Mouse (Mus musculus): ENCODE data around the gene Ppm1e. TPM values are rescaled to one million over a fixed set of nuclear protein-coding genes. Genes with fewer than 3 reads are reported as not detected.

Ppm1e gene
- polyA plus RNA-seq, 1 experiment from 2014 or later: 1.7 TPM

DNA sequence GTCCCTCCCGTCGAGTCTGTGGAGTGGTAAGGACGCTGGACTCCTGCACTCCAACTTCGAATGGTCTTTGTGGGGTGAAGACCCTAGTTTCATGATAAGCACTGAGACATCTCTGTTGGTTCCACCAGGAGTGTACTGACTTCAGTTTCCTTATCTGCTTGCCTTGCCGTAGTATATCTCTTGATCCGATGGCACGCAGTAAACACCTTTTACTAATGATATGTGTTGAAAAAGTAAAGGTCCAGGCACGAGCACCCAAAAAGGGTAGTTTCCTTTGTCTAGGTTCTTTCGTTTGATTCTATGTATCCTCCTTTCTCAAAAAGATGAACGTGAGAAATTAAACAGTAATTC, 414 bp upstream of the Ppm1e start:
- WGBS (ENCODE audit: insufficient replicate concordance): 6% methylated on average over 10 of the region's 10 CpGs
- Histone ChIP-seq H3K27ac (replicated peaks) (peak overlapping the region; percentile 83), H3K27me3 (peaks cover 49% of the 10 kb centered on the region), H3K9ac (peak overlapping the region; percentile 87), H3K4me2 (peak overlapping the region; percentile 94), H3K9me3 (replicated peaks) (no peaks in the 10 kb centered on the region), H3K4me1 (replicated peaks) (peaks cover 26% of the 10 kb centered on the region), H3K4me3 (replicated peaks) (peak overlapping the region; percentile 84), H3K36me3 (replicated peaks) (no peaks in the 10 kb centered on the region)
- no peak for ATAC-seq (ENCODE audit: insufficient read depth)

DNA sequence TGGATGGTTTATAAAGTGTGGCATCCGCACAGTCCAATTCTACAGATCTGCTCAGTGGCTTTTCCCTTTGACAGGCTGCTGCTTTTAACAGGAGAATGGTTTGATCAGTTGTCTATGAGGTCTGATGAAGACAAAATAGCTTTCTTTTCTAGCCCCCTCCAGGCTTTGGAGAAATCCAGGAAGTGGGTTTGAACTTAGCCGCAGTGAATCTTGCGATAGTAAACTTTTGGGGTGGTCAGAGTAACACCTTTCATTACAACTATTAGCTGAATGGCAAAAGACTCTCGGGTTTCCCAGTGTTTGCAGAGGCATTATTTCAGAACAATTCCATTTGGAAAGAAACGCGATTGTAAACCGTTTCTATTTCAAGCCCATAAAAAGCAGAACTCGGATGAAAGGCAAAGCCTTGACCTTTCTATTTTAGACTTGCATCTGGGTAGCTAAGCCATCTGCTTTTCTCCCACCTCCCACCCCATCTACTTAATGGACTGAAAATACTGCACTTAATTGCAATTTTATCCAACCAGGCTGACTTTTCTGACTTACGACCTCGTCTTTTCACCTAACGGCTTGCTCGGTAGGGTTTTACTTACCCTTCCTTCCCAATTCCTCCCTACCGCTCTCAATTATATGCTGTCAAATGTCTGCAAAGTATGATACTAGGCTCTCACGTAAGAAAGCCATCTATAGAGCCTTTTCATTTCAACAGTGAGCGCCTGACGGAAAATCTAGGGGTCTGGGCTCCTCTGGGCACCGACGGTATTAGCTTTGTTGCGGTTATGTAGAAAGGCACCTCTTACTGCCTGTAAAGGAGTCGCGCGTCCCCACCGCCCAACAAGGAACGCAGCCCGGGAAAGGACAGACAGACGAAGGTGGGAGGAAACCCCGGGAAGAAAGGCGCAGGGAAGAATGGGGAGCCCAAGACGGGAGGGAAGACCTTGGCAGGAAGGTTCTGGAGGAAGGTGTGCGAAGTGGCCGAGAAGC, 1.2 kb downstream of the Ppm1e start:
- Histone ChIP-seq H3K27me3 (peaks cover 52% of the 10 kb centered on the region), H3K4me3 (replicated peaks) (peak overlapping the region; percentile 84), H3K4me2 (peak overlapping the region; percentile 94), H3K9me3 (replicated peaks) (no peaks in the 10 kb centered on the region), H3K9ac (peak overlapping the region; percentile 87), H3K36me3 (replicated peaks) (no peaks in the 10 kb centered on the region), H3K4me1 (replicated peaks) (peaks cover 26% of the 10 kb centered on the region), H3K27ac (replicated peaks) (peak overlapping the region; percentile 83)
- WGBS (ENCODE audit: insufficient replicate concordance): 4% methylated on average over 31 of the region's 31 CpGs
- ATAC-seq (ENCODE audit: insufficient read depth): 0 out of 2 replicates have a peak, but pooled peaks have one; percentile 22

DNA sequence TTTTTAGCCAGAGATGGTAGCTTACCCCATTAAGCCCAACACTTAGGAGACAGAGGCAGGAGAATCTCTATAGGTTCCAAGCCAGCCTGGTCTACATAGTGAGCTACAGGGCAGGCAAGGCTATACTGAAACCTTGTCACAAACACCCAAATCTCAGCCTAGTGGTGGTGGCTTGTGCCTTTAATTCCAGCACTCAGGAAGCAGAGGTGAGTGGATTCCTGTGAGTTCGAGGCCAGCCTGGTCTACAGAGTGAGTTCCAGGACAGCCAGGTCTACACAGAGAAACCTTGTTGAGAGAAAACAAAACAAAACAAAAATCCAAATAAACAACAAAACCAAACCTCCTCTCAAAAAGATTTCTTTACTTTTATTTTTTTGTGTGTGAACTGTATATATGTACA, 4.0 kb downstream of the Ppm1e start:
- 72% methylated on average over 1 of the region's 1 CpGs for WGBS (ENCODE audit: insufficient replicate concordance)
- H3K9ac ChIP-seq: no peak overlapping the region
- no peaks in the 10 kb centered on the region for H3K9me3 ChIP-seq (replicated peaks)
- no peak overlapping the region for H3K4me3 ChIP-seq (replicated peaks)
- no peak for ATAC-seq (ENCODE audit: insufficient read depth)
- no peak overlapping the region for H3K27ac ChIP-seq (replicated peaks)
- H3K27me3 ChIP-seq: peaks cover 31% of the 10 kb centered on the region
- H3K4me1 ChIP-seq (replicated peaks): peaks cover 24% of the 10 kb centered on the region
- no peaks in the 10 kb centered on the region for H3K36me3 ChIP-seq (replicated peaks)
- H3K4me2 ChIP-seq: no peak overlapping the region

DNA sequence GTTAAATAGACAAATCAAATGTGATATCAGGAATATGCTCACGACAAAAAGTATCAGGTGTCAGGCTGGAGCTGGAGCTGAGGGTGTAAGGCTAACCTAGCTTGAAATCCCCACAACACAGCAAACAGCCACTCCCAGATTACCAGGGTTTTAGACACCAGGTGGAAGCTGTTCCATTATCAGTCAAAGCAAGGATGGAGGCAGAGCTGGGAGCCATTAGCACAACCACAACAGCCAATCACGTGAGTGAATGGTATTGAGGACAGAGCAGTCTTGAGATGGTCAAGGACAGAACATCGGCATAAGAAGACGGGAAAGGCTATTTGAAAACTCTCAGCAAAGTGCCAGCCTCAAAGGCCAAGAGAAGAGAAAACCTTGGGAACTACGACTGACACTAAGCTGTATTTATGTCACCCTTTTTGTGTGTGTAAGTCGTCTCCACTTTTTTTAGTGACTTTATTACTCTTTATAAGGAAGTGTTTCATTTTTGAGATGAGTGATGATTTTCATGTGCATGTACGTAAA, 5.1 kb downstream of the Ppm1e start:
- Histone ChIP-seq H3K27me3 (peaks cover 19% of the 10 kb centered on the region), H3K4me3 (replicated peaks) (no peak overlapping the region), H3K9ac (no peak overlapping the region), H3K27ac (replicated peaks) (no peak overlapping the region), H3K9me3 (replicated peaks) (no peaks in the 10 kb centered on the region), H3K36me3 (replicated peaks) (no peaks in the 10 kb centered on the region), H3K4me1 (replicated peaks) (peaks cover 14% of the 10 kb centered on the region), H3K4me2 (no peak overlapping the region)
- ATAC-seq (ENCODE audit: insufficient read depth): no peak
- 75% methylated on average over 7 of the region's 7 CpGs for WGBS (ENCODE audit: insufficient replicate concordance)

DNA sequence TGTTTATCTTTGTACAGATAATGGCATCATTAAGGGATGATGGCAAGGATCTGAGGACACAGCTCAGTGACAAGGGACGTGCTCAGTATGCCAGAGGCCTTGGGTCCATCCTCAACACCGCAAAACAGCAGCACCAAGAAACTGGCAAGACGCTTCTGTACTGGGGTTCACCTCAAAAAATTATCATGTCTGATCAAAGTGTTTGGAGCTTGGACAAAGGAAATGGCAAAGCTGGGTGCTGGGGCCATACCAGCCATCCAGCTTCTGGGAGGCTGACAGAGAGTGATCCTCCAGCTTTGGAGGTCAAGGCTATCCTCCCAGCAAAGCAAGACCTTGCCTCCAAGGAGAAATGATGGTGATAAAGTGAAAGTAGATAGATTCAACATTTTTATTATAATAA, 32.4 kb downstream of the Ppm1e start:
- 63% methylated on average over 3 of the region's 3 CpGs for WGBS (ENCODE audit: insufficient replicate concordance)
- Histone ChIP-seq H3K4me1 (replicated peaks) (no peaks in the 10 kb centered on the region; the same call in 1 of the 2 replicates), H3K9ac (no peak overlapping the region), H3K4me2 (no peak overlapping the region), H3K27ac (replicated peaks) (no peak overlapping the region), H3K36me3 (replicated peaks) (no peaks in the 10 kb centered on the region), H3K4me3 (replicated peaks) (no peak overlapping the region), H3K9me3 (replicated peaks) (no peaks in the 10 kb centered on the region), H3K27me3 (no peaks in the 10 kb centered on the region)
- no peak for ATAC-seq (ENCODE audit: insufficient read depth)

DNA sequence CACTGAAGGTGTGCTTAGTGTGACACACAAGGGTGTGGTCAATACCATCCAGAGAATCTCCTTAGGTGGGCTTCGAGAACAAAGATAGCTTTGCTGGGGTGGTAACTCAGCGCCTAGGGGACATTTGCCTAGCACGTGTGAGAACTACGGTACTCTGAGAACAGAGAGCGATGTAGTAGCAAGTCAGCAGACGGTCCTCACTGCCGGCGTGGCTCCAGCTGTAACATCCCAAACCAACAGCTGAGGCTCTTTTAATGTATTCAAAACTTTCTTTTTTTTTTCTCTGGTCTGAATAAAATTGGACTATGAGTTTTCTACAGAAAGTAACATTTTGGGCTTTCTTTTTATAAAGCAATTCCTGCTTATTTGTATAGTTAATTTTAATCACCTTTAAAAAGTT, 36.3 kb downstream of the Ppm1e start:
- Histone ChIP-seq H3K27ac (replicated peaks) (no peak overlapping the region), H3K4me1 (replicated peaks) (no peaks in the 10 kb centered on the region; the same call in 1 of the 2 replicates), H3K4me3 (replicated peaks) (no peak overlapping the region), H3K9ac (no peak overlapping the region), H3K27me3 (no peaks in the 10 kb centered on the region), H3K9me3 (replicated peaks) (no peaks in the 10 kb centered on the region), H3K36me3 (replicated peaks) (no peaks in the 10 kb centered on the region), H3K4me2 (no peak overlapping the region)
- no peak for ATAC-seq (ENCODE audit: insufficient read depth)
- 64% methylated on average over 8 of the region's 8 CpGs for WGBS (ENCODE audit: insufficient replicate concordance)

DNA sequence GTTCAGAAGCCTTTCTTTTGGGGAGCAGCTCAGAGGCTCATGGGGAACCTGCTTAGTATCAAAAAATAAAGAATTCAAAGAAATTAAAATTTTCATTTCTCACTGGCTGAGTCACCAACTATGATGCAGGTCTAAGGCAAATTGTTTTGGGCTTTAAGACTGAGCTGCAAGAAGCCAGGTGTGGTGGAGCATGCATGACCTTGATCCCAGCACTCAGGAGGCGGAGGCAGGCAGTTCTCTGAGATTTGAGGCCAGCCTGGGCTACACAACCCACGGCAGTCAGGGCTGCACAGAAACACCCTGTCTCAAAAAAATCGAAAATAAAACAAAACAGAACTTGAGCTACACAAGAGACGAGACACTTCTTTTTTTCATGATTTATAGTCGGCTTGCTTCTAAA, 38.8 kb downstream of the Ppm1e start:
- H3K4me3 ChIP-seq (replicated peaks): no peak overlapping the region
- H3K36me3 ChIP-seq (replicated peaks): no peaks in the 10 kb centered on the region
- no peaks in the 10 kb centered on the region; the same call in 1 of the 2 replicates for H3K4me1 ChIP-seq (replicated peaks)
- no peak overlapping the region for H3K4me2 ChIP-seq
- H3K27ac ChIP-seq (replicated peaks): no peak overlapping the region
- H3K9ac ChIP-seq: no peak overlapping the region
- no peak for ATAC-seq (ENCODE audit: insufficient read depth)
- H3K9me3 ChIP-seq (replicated peaks): no peaks in the 10 kb centered on the region
- H3K27me3 ChIP-seq: no peaks in the 10 kb centered on the region
- 39% methylated on average over 5 of the region's 5 CpGs for WGBS (ENCODE audit: insufficient replicate concordance)

DNA sequence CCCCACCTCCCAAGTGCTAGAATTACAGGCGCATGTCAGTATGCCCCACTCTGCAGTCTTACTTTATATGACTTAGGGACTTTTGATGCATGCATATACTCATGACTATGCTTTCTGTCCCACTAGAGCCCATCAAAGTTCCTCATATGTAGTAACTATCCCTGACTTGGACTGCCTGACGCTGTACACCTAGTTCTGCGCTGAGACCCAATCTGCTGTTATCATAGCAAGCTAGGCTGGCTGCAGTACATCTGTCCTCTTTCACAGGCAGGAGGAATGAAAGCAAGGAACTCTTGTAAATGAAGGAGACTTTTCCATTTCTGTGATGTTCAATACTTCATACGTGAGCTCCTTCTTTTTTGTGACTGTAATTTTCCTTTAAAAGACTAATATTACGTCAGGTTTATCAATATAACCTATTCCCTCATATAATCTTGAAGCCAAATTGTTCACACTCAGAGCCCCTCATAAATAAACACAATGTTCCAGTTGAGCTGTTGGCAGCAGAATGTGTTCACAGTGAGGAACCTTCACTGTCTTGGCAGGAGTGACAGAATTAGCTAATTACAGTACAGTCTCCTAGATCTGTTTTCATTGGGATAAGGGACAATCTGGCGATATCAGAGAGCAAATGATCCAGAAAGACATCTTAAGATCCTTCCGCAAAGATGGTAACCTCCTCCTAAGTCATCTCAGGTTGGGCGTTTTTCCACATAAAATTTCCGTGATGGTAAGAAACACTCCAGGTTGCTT, 39.7 kb downstream of the Ppm1e start:
- WGBS (ENCODE audit: insufficient replicate concordance): 78% methylated on average over 9 of the region's 9 CpGs
- ATAC-seq (ENCODE audit: insufficient read depth): no peak
- H3K4me3 ChIP-seq (replicated peaks): no peak overlapping the region

DNA sequence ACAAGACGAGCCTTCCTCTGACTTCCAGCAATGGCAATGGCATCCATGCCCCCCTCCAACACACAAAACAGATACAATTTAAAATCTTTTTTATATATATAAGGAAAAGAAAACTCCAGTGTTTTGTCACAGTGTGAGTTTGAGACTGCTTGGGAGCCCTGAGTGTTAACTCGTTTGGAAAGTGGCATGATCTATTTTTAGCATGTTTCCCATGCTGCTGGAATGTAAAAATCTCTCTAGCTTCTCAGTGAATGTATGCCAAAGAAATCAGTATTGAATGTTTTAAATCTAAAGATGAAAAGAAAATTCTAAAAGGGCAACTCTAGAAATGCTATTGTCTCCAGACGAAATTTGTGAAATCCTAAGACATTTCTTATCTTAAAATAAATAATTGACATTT, 45.3 kb downstream of the Ppm1e start:
- WGBS (ENCODE audit: insufficient replicate concordance): 40% methylated on average over 3 of the region's 3 CpGs
- H3K9me3 ChIP-seq (replicated peaks): no peaks in the 10 kb centered on the region

More for the DNA sequence above, 39.7 kb downstream of the Ppm1e start:
- no peak overlapping the region for H3K4me2 ChIP-seq
- no peaks in the 10 kb centered on the region for H3K27me3 ChIP-seq
- H3K27ac ChIP-seq (replicated peaks): no peak overlapping the region
- H3K4me1 ChIP-seq (replicated peaks): no peaks in the 10 kb centered on the region
- H3K9ac ChIP-seq: no peak overlapping the region
- no peaks in the 10 kb centered on the region for H3K9me3 ChIP-seq (replicated peaks)
- no peaks in the 10 kb centered on the region for H3K36me3 ChIP-seq (replicated peaks)

DNA sequence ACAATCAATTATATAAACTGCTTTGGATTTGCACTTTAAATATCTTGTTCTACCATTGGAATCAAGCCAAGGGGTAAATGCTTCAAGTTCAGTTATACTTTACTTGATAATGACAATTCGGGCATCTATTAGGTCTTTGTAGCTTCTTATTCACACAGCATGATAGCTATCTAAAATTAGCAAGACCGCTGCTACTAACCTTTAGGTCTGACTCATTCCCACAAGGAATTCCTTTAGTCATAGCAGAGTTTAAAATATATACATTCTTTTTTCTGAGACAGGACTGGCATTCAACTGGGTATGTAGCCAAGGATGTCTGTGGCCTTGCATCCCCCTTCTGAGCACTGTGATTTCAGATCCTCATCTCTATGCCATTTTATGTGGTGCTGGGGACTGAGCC, 48.5 kb downstream of the Ppm1e start:
- Histone ChIP-seq H3K4me3 (replicated peaks) (no peak overlapping the region), H3K27ac (replicated peaks) (no peak overlapping the region), H3K4me2 (no peak overlapping the region), H3K27me3 (no peaks in the 10 kb centered on the region), H3K9ac (no peak overlapping the region), H3K4me1 (replicated peaks) (peaks cover 11% of the 10 kb centered on the region), H3K36me3 (replicated peaks) (no peaks in the 10 kb centered on the region), H3K9me3 (replicated peaks) (no peaks in the 10 kb centered on the region)
- ATAC-seq (ENCODE audit: insufficient read depth): no peak
- 57% methylated on average over 2 of the region's 2 CpGs for WGBS (ENCODE audit: insufficient replicate concordance)

More for the DNA sequence above, 45.3 kb downstream of the Ppm1e start:
- ATAC-seq (ENCODE audit: insufficient read depth): no peak
- no peak overlapping the region for H3K4me3 ChIP-seq (replicated peaks)
- no peak overlapping the region for H3K27ac ChIP-seq (replicated peaks)
- peaks cover 11% of the 10 kb centered on the region for H3K4me1 ChIP-seq (replicated peaks)
- H3K4me2 ChIP-seq: no peak overlapping the region
- no peaks in the 10 kb centered on the region for H3K36me3 ChIP-seq (replicated peaks)
- no peak overlapping the region for H3K9ac ChIP-seq
- no peaks in the 10 kb centered on the region for H3K27me3 ChIP-seq
